ENCODE assay signal across 8 mouse cellular contexts in the genomic region with DNA sequence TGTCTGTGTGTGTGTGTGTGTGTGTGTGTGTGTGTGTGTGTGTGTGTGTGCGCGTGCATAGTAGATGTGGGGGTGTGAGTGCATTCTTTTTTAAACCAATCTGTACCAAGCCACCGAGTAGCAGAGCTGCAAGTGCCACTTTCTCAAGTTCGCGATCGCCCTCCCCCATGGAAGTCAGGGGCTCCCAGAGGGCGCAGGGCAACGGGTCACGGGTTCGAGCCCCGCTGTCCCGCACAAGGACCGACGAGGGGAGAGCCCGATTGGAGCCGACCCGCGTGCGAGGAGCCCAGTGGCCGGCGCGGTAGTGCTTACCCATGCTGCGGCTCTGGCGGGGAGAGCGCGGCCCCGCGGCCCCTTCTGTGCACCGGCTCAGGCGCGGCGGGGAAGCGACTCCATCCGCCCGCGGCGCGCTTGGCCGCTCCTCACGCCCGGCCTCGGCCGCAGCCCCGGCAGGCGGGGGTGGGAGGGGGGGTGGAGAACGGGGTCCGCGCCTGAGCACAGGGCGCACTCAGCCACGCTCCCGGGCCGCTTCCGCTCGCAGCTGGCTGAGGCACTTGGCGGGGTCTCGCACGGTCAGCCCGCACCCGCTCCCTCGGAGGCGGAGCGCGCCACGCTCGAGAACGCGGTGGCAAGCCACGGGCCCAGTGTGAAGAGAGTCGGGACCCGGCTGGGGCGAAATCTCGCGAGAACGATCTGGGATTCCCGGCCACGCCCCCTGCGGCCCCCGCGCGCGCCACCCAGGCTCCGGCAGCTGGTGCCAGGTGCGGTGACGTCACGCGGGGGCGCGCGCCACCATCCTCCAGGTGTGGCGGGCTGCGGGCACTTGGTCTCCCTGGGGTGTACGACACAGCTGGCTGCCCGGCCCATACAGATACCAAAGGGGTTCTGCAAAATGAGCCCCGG. TPM values are rescaled to one million over a fixed set of nuclear protein-coding genes. Genes with fewer than 3 reads are reported as not detected.
A peak's percentile ranks its signal among the peaks of the same experiment; 100 is the strongest.
DNase-seq lines count a peak whose midpoint lies in the region; ATAC-seq and TF ChIP-seq lines count a peak whose summit lies in the region.

A gene (minus strand): TSS at position 665 of the 903 bp plus-strand sequence.

- TF ChIP-seq CTCF in testis, adult 2 months (IDR thresholded peaks at IDR 0.05; ENCODE audit: control insufficient read depth, insufficient read depth, insufficient replicate concordance, low read depth, low read length) = no peak

- peak; percentile 96 for ATAC-seq in forebrain, embryonic 11.5 days (replicated peaks; ENCODE audit: low FRiP score)
- ATAC-seq in heart, embryonic 16.5 days (replicated peaks; ENCODE audit: extremely low read depth, insufficient read depth, low FRiP score) = peak; percentile 93
- ATAC-seq in liver, embryonic 16.5 days (ENCODE audit: low read depth) = peak; percentile 95
- peak; percentile 98 for ATAC-seq in neural tube, embryonic 13.5 days (ENCODE audit: low read depth)

- DNase-seq in CD8-positive naive resting alpha-beta T cell, adult 2 months (ENCODE audit: low read depth in 2 of 2, low spot score in 2 of 2) = peak; percentile 97 to 98
- DNase-seq in c-Kit-positive CD71-negative TER-119-negative erythroid progenitor cells, embryonic 14.5 days (ENCODE audit: low read depth) = peak; percentile 76
- DNase-seq in forebrain, embryonic 11.5 days (ENCODE audit: low spot score) = peak; percentile 98
- peak; percentile 99 for DNase-seq in kidney, postnatal 4 days

- H3K9me3 ChIP-seq in forebrain, embryonic 11.5 days (ENCODE audit: control insufficient read depth, low read length) = no peaks in the 10 kb centered on the region
- H3K9me3 ChIP-seq in heart, embryonic 16.5 days (replicated peaks; ENCODE audit: control insufficient read depth, low read length) = no peaks in the 10 kb centered on the region
- no peaks in the 10 kb centered on the region for H3K9me3 ChIP-seq in liver, embryonic 16.5 days (replicated peaks; ENCODE audit: control insufficient read depth, low read length)
- H3K9me3 ChIP-seq in neural tube, embryonic 13.5 days = no peaks in the 10 kb centered on the region

- H3K9ac ChIP-seq in forebrain, embryonic 11.5 days (ENCODE audit: low read length) = peak within 1 kb of the TSS; percentile 91
- H3K9ac ChIP-seq in heart, embryonic 16.5 days (ENCODE audit: low read length) = peak within 1 kb of the TSS; percentile 100
- peak within 1 kb of the TSS; percentile 92 for H3K9ac ChIP-seq in liver, embryonic 16.5 days (ENCODE audit: low read depth, low read length)
- peak within 1 kb of the TSS; percentile 96 for H3K9ac ChIP-seq in neural tube, embryonic 13.5 days

- WGBS in forebrain, embryonic 11.5 days = under 1% methylated on average over 90 of the region's 94 CpGs
- WGBS in heart, embryonic 16.5 days = under 1% methylated on average over 91 of the region's 94 CpGs
- under 1% methylated on average over 64 of the region's 94 CpGs for WGBS in liver, embryonic 16.5 days (ENCODE audit: insufficient replicate concordance)
- WGBS in neural tube, embryonic 13.5 days = under 1% methylated on average over 77 of the region's 94 CpGs

- peak within 1 kb of the TSS; percentile 79 for H3K4me3 ChIP-seq in forebrain, embryonic 11.5 days (ENCODE audit: low read depth, low read length)
- peak within 1 kb of the TSS; percentile 96 for H3K4me3 ChIP-seq in heart, embryonic 16.5 days (ENCODE audit: low read length)
- H3K4me3 ChIP-seq in liver, embryonic 16.5 days (ENCODE audit: low read depth, low read length) = peak within 1 kb of the TSS; percentile 95
- H3K4me3 ChIP-seq in neural tube, embryonic 13.5 days = peak within 1 kb of the TSS; percentile 89
- H3K4me3 ChIP-seq in testis, adult 2 months (ENCODE audit: control insufficient read depth, low read depth, low read length) = peak within 1 kb of the TSS; percentile 89

- TF ChIP-seq POLR2A in testis, adult 2 months (IDR thresholded peaks at IDR 0.05; ENCODE audit: control insufficient read depth, low read depth, low read length) = peak; percentile 96

- H3K36me3 ChIP-seq in forebrain, embryonic 11.5 days (ENCODE audit: control insufficient read depth, insufficient read depth, low read length) = no peaks in the 10 kb centered on the region
- H3K36me3 ChIP-seq in heart, embryonic 16.5 days (ENCODE audit: control insufficient read depth, insufficient read depth) = no peaks in the 10 kb centered on the region
- no peaks in the 10 kb centered on the region for H3K36me3 ChIP-seq in liver, embryonic 16.5 days (ENCODE audit: control insufficient read depth, insufficient read depth)
- no peaks in the 10 kb centered on the region for H3K36me3 ChIP-seq in neural tube, embryonic 13.5 days
- H3K36me3 ChIP-seq in testis, adult 2 months (ENCODE audit: control insufficient read depth, insufficient read depth, low read length) = no peaks in the 10 kb centered on the region

- H3K27ac ChIP-seq in forebrain, embryonic 11.5 days (ENCODE audit: low read depth, low read length) = peak within 1 kb of the TSS; percentile 78
- peak within 1 kb of the TSS; percentile 98 for H3K27ac ChIP-seq in heart, embryonic 16.5 days (ENCODE audit: low read length)
- H3K27ac ChIP-seq in liver, embryonic 16.5 days (ENCODE audit: low read length) = peak within 1 kb of the TSS; percentile 89
- H3K27ac ChIP-seq in neural tube, embryonic 13.5 days (replicated peaks) = peak within 1 kb of the TSS; percentile 95
- H3K27ac ChIP-seq in testis, adult 2 months (ENCODE audit: control insufficient read depth, insufficient read depth, low read depth, low read length) = peak within 1 kb of the TSS; percentile 82

- peak within 1 kb of the TSS; percentile 80 for H3K4me2 ChIP-seq in forebrain, embryonic 11.5 days (ENCODE audit: low read depth, low read length, severe bottlenecking)
- peak within 1 kb of the TSS; percentile 85 for H3K4me2 ChIP-seq in heart, embryonic 16.5 days (ENCODE audit: low read depth, low read length)
- H3K4me2 ChIP-seq in liver, embryonic 16.5 days (ENCODE audit: low read depth, low read length) = peak within 1 kb of the TSS; percentile 90
- H3K4me2 ChIP-seq in neural tube, embryonic 13.5 days = peak within 1 kb of the TSS; percentile 90

- H3K27me3 ChIP-seq in forebrain, embryonic 11.5 days (ENCODE audit: control insufficient read depth, insufficient read depth, low read length) = no peaks in the 10 kb centered on the region
- no peaks in the 10 kb centered on the region for H3K27me3 ChIP-seq in heart, embryonic 16.5 days (ENCODE audit: control insufficient read depth, insufficient read depth, low read length)
- H3K27me3 ChIP-seq in liver, embryonic 16.5 days (ENCODE audit: control insufficient read depth, insufficient read depth, low read depth, low read length) = no peaks in the 10 kb centered on the region
- H3K27me3 ChIP-seq in neural tube, embryonic 13.5 days = no peaks in the 10 kb centered on the region
- H3K27me3 ChIP-seq in testis, adult 2 months (ENCODE audit: control insufficient read depth, insufficient read depth, low read length) = no peaks in the 10 kb centered on the region

- H3K4me1 ChIP-seq in forebrain, embryonic 11.5 days (replicated peaks; ENCODE audit: control insufficient read depth, insufficient read depth, low read length) = no peaks in the 10 kb centered on the region
- peaks cover 16% of the 10 kb centered on the region for H3K4me1 ChIP-seq in heart, embryonic 16.5 days (ENCODE audit: control insufficient read depth, insufficient read depth, low read length)
- H3K4me1 ChIP-seq in liver, embryonic 16.5 days (ENCODE audit: control insufficient read depth, low read depth, low read length) = peaks cover 12% of the 10 kb centered on the region
- H3K4me1 ChIP-seq in neural tube, embryonic 13.5 days (replicated peaks) = peaks cover 18% of the 10 kb centered on the region
- H3K4me1 ChIP-seq in testis, adult 2 months (ENCODE audit: control insufficient read depth, insufficient read depth, low read length) = peaks cover 2% of the 10 kb centered on the region; the same call in 1 of the 2 replicates

RNA-seq across cellular contexts. Expression of the gene that starts here (rescaled TPM):
- 12.8 and 14.3 TPM in 2 replicates for polyA plus RNA-seq in forebrain, embryonic 11.5 days (2014; fragmentation: Nextera tagmentation; extraction: Ambion mirVana)
- 13.7 and 15.0 TPM in 2 replicates for polyA plus RNA-seq in heart, embryonic 16.5 days (2015; fragmentation: Nextera tagmentation; extraction: Ambion mirVana)
- 7.4 and 8.1 TPM in 2 replicates for polyA plus RNA-seq in liver, embryonic 16.5 days (2015; fragmentation: Nextera tagmentation; extraction: Ambion mirVana)
- polyA plus RNA-seq in neural tube, embryonic 13.5 days (2015; fragmentation: Nextera tagmentation; extraction: Ambion mirVana) = 8.5 and 8.6 TPM in 2 replicates
- 3.8 and 4.7 TPM in 2 replicates for polyA plus RNA-seq in testis, adult 2 months (2012; rRNA removed)

Comparison
In these comparisons a context has a peak if more than half of its experiments do, and no peak if none do; other contexts are left out.
1. Peak in every context shown above with its lines: DNase-seq, ATAC-seq, H3K4me3 ChIP-seq and H3K27ac ChIP-seq.